Mouse (Mus musculus): ENCODE data around the gene Pole. TPM values are rescaled to one million over a fixed set of nuclear protein-coding genes. Genes with fewer than 3 reads are reported as not detected.

The Pole gene
- polyA plus RNA-seq (2012; rRNA removed) = 14.8 and 18.5 TPM in 2 replicates

GRCm38 (mm10) chr5:110285770-110286445 lies at the start of gene Pole, which contains the start of gene Pxmp2:
Pole (plus strand) TSS chr5:110286306.
Pxmp2 (minus strand) TSS chr5:110286186.

GRCm38 (mm10) chr5:110269141-110270101 lies 16.7 kb upstream of the Pole start, which contains the start of gene Pgam5:
Pgam5 (minus strand) TSS chr5:110269913.

GRCm38 (mm10) chr5:110342648-110343284 lies 56.7 kb downstream of the Pole start, which contains the start of gene P2rx2:
P2rx2 (minus strand) TSS chr5:110343212.

GRCm38 (mm10) chr5:110344524-110344923 lies 58.4 kb downstream of the Pole start, which contains the start of gene Lrcol1:
Lrcol1 (plus strand) TSS chr5:110344730.

Other genes starting within 250 kb of the Pole start
- 0.83 and 1.2 TPM in 2 replicates for gene Gm17655, start 213.8 kb upstream of the Pole start, polyA plus RNA-seq (2012; rRNA removed)
- 0.84 and 0.86 TPM in 2 replicates for gene Gm35315, start 191.9 kb upstream of the Pole start, polyA plus RNA-seq (2012; rRNA removed)
- 0.07 and 0.18 TPM in 2 replicates for gene Plcxd1, start 186.3 kb upstream of the Pole start, polyA plus RNA-seq (2012; rRNA removed)
- gene Gtpbp6, start 178.1 kb upstream of the Pole start, polyA plus RNA-seq (2012; rRNA removed) = 17.9 and 19.1 TPM in 2 replicates
- gene Zfp605, start 176.2 kb upstream of the Pole start, polyA plus RNA-seq (2012; rRNA removed) = 0.68 and 0.84 TPM in 2 replicates
- gene Chfr, start 150.5 kb upstream of the Pole start, polyA plus RNA-seq (2012; rRNA removed) = 14.7 and 16.9 TPM in 2 replicates
- gene Golga3, start 109.6 kb upstream of the Pole start, polyA plus RNA-seq (2012; rRNA removed) = 5.0 and 5.1 TPM in 2 replicates
- gene Ankle2, start 55.3 kb upstream of the Pole start, polyA plus RNA-seq (2012; rRNA removed) = 5.9 and 7.0 TPM in 2 replicates
- 17.6 and 20.1 TPM in 2 replicates for gene Pgam5, start 16.4 kb upstream of the Pole start, polyA plus RNA-seq (2012; rRNA removed)
- 14.8 and 17.5 TPM in 2 replicates for gene Pxmp2, start 120 bp upstream of the Pole start, polyA plus RNA-seq (2012; rRNA removed)
- 0.02 TPM in 1 of 2 replicates, not detected in the other for gene P2rx2, start 56.9 kb downstream of the Pole start, polyA plus RNA-seq (2012; rRNA removed)
- not detected in 2 replicates for gene Lrcol1, start 58.4 kb downstream of the Pole start, polyA plus RNA-seq (2012; rRNA removed)
- 7.2 and 9.3 TPM in 2 replicates for gene Fbrsl1, start 162.2 kb downstream of the Pole start, polyA plus RNA-seq (2012; rRNA removed)

Measured in liver, embryonic 14 days (tissue).